Mouse (Mus musculus) testis, postnatal 14 days (tissue): ENCODE data around the gene Tmem45a2.
"Not testable (repeated sequence)": the region's sequence is repeated elsewhere in the genome, so short reads cannot be mapped to it uniquely, and the experiment has no call there.

Source experiments
- DNase-seq: peaks from one replicate; pipeline ENCODE4 v3.0.0; 2021; ENCODE audit warnings: low spot score

Tmem45a2 gene

GRCm38 (mm10) chr16:57071132-57071639, at the start of gene Tmem45a2:
Gene Tmem45a2 (minus strand): TSS chr16:57071372.
- no peak for DNase-seq

- DNase-seq: no peak
These were observed 46.4 kb upstream of the Tmem45a2 start for GRCm38 (mm10) chr16:57117562-57117961.

- no peak for DNase-seq
These were observed 44.9 kb upstream of the Tmem45a2 start for GRCm38 (mm10) chr16:57116066-57116465.

GRCm38 (mm10) chr16:57106185-57106960, 35.2 kb upstream of the Tmem45a2 start:
- no peak for DNase-seq

- DNase-seq: no peak
These were observed 30.0 kb upstream of the Tmem45a2 start for GRCm38 (mm10) chr16:57101174-57101573.

GRCm38 (mm10) chr16:57099572-57100237, 28.5 kb upstream of the Tmem45a2 start:
- no peak for DNase-seq

GRCm38 (mm10) chr16:57098468-57099144, 27.4 kb upstream of the Tmem45a2 start:
- no peak for DNase-seq

GRCm38 (mm10) chr16:57092911-57093605, 21.9 kb upstream of the Tmem45a2 start:
- DNase-seq: no peak

GRCm38 (mm10) chr16:57092460-57092859, 21.3 kb upstream of the Tmem45a2 start:
- DNase-seq: no peak

- no peak for DNase-seq
These were observed 8.4 kb upstream of the Tmem45a2 start for GRCm38 (mm10) chr16:57079577-57079976.

- no peak for DNase-seq
These were observed 4.8 kb upstream of the Tmem45a2 start for GRCm38 (mm10) chr16:57075986-57076385.

- DNase-seq: no peak
These were observed 9.1 kb downstream of the Tmem45a2 start for GRCm38 (mm10) chr16:57062045-57062444.

GRCm38 (mm10) chr16:57056995-57057394, 14.2 kb downstream of the Tmem45a2 start:
- DNase-seq: no peak

- no peak for DNase-seq
These were observed 21.2 kb downstream of the Tmem45a2 start for GRCm38 (mm10) chr16:57049974-57050373.

GRCm38 (mm10) chr16:57038600-57038999, 32.6 kb downstream of the Tmem45a2 start:
- no peak for DNase-seq

GRCm38 (mm10) chr16:57030150-57030885, 40.9 kb downstream of the Tmem45a2 start:
- DNase-seq: no peak

GRCm38 (mm10) chr16:56998283-56998682, 72.9 kb downstream of the Tmem45a2 start:
- not testable (repeated sequence) for DNase-seq
